Mouse (Mus musculus) CD4-positive, CD25-positive, alpha-beta regulatory T cell, adult 4 months (primary cell): ENCODE data around the gene Gmcl1. TPM values are rescaled to one million over a fixed set of nuclear protein-coding genes. Genes with fewer than 3 reads are reported as not detected.
A peak's percentile ranks its signal among the peaks of the same experiment; 100 is the strongest.

ENCODE experiments used
- ATAC-seq: one replicate; pipeline ENCODE4 v1.8.0; 2017
- polyA plus RNA-seq, 2 experiments: library from polyadenylated mRNA; unstranded; fragments of 100-300 nt; shearing (Covaris generic); gene quantifications; one replicate each; pipeline ENCODE4 v1.2.1; 2017

Gmcl1 gene
- 10 to 100 TPM; 10.7 to 15.5 TPM for polyA plus RNA-seq

DNA sequence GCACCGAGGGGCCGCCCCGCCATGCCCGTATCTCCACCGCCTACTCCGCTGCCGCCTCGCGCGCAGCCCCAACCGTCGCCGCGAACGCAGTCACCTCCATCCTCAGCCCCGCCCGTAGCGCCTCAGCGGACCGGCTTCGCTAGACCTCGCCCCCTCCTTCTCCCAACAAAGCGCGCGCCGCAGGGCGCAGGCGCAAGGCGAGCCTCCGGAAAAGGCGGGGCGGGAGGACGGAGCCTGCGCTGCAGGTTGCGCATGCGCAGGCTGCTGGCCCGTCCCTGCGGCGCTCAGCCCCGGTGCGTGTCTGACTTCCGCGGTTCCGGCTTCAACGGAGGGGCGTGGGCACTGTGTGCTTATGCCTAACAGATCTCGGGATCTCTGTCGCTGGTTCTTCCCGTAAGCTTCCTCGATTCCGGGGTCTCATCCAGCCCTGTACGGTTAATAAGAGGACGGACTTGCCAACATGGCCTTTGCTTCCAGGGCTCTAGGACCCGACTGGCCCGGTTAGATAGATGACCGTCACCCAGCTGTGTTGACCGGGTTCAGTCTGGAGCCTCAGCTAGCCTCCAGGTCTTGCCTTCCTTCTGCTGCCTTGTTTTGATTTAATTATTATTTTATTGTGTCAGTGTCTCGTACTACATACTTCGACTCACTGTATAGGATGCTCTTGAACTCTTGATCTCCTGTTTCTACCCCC is at the start of gene Gmcl1:
Gmcl1 (minus strand) TSS at position 201 of the 694 bp plus-strand sequence.
- peak; percentile 95 for ATAC-seq

DNA sequence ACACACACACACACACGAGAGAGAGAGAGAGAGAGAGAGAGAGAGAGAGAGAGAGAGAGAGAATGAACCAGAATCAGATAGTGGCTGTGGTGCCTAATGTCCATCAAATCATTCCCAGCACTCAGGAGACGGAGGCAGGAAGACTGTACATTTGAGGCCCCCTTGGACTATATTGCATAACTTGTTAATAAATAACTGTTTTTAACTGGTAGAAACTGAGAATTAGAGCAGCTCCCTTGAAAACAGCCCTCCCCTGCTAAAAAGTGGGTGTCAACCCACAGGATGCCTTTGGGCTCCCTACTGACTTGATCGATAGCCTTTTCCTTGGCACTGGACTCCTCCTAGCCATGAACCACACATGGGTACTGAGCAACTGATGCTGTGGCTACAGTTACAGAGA is 49.2 kb upstream of the Gmcl1 start:
- ATAC-seq: no peak

DNA sequence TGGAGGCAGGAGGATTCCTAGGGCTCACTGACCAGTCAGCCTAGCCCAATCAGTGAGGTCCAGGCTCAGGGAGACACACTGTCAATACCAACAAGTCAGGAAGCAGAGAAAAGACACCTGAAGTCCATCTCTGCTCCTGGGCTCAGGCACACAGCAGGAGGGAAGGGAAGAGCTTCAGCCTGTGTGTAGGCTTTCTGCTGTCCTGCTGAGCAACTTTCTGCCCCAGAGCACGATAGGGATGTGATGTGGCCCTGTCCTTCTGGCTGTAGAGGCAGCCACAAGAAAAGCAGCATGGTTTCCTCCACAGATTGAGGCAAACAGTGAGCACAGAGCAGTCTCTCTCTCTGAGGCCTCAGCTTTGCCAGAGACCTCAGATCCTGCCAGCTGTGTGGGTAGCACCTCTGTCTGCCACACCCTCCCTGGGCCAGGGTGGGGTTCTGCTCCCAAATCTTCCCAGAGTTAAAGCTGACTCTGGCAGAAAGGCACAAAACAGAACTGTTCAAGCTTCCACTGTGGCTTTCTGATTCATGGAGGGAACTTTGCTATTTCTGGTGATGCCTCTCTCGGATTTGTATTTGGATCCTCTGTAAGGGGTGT is 48.3 kb upstream of the Gmcl1 start:
- ATAC-seq: no peak

DNA sequence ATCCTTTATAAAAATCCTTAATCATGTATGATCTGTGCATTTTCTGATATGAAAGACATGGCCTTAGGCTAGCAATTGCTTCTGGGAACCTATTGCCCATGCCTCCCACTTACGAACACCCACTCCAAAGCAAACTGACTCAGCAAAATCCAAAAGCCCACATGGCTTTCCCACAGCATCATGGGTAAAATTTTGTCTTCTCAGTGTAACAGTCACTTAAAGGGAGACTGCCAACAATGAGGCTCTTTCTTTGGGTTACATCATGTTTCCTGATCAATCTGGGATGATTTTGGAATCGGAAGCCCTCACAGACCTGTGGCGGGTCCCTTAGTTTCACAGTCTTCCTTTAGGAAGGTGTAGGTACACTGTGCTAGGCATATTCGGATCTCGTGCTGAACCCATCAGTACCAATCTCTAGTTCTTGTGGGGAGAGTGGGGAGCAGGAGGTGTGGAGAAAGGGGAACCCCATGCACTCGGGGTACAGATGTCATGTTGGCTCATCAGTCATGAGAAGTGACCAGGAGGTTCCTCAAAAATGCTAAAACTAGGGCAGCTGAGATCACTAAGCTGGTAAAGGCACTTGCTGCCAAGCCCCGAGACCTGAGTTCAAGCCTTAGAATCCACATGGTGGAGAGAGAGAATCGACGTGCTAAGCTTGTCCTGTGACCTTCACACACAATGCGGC is 45.9 kb upstream of the Gmcl1 start:
- no peak for ATAC-seq

DNA sequence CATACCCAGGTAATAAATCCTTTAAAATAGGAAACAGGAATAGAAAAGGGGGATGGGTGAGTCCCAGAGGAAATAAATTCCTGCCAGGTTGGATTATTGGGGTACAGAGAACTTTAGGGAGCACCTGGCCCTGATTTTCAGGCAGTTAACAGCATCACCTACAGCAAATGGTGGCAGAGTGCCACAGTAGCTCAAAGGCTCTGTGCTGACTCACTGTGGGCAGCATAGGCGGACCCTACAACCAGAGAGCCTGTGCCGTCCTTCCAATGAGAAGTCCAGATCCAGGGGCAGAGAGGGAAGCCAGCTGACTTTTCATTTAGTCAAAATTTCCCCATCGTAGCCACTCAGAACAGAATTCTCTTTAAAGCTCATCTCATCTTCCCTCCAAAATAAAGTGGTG is 44.0 kb upstream of the Gmcl1 start:
- ATAC-seq: no peak

DNA sequence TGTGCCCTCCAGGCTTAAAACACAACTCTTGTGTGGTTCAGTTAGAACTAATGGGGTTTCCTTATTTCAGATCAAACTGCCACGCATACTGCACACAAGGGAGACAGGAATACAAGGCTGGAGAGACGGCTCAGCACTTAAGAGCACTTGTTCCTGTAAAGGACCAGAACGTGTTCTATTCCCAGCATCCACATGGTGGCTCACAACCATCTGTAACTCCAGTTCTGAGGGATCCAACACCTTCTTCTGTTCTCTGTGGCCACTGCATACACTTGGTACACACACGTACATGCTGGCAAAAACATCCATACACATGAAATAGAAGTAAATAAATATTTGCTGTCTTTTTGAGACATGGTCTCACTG is 43.5 kb upstream of the Gmcl1 start:
- no peak for ATAC-seq

DNA sequence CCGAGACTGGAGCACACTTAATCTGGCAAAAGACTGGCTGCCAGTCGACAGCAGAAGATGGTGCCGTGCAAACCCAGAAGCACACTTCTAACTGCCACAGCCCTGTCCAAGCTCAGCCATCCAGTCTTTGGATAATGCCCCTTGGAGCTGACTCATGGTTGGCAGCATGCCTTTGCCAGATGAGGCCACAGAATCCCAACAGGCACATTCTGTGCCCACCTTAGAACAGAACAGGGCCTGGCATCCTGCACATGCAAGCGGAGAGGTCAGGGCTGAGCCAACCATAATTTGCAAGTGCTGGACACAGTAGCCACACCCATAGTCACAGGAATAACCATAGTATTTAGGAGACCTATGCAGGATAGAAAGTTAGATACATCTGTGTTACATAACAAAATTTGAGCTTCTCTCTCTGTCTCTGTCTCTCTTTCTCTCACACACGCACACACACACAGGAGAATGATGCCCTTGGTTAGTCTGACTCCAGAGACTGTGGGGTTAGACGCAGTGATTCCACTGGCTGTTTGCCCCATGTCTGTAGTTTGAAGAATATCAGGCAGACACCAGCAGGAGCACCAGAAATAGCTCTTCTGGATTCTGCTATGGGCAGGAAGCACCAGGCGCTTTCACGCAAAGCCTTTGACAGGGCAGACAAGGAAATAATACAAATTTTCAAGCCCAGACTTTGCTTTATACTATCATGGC is 43.0 kb upstream of the Gmcl1 start:
- no peak for ATAC-seq

DNA sequence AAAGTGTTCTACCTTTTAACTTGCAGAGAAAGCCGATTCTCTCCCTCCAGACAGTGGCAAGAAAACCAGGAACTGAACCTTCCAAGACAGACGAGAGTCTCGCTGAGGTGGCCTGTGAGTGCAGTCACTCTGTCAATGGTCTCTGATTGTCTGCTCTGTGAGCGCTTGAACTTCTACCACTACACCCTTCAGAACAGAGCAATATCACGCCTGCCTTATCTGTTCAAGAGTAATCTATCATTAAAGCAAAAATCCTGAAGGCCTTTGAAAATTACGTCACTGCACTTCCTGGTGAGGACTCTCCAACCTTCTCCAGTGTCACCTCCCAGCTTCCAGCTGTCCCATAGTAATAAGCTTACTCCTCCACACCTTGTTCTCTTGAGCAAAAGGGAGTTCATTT is 41.8 kb upstream of the Gmcl1 start:
- ATAC-seq: no peak

DNA sequence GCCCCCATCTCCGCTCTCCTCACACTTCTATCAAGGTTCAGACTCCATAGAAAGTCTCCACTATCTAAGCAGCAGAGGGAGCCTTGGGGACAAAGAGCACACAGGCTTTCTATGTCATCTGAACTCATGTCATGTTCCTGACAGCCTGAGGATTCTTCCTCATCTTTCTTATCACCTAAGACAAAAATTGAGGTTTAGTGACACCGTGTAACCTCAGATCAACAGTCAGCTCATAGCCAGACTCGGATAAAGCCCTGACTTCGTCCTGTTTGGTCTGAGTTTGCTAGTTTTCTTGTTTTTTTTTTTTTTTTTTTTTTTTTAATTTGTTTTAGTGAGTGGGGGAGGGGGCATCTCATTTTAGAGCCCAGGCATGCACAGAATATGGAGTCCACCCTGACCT is 40.6 kb upstream of the Gmcl1 start:
- no peak for ATAC-seq

DNA sequence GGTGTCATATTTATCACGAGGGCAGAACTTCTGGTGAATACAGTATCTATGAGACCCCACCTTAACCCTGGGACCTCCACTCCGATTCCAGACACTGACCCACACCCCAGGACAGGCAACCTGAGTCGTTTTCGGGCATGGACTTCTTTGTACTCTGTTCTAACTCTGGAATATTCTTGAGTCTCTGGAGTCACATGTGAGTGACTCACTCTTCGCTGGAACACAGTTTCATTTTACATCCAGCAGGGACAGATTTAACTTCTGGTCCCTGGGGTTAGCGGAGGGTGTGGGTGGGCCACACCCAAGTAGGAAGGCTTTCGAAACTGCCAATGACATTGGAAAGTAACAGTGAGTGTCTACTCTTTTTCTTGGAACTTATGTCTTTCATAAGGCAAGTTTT is 39.4 kb upstream of the Gmcl1 start:
- ATAC-seq: no peak

DNA sequence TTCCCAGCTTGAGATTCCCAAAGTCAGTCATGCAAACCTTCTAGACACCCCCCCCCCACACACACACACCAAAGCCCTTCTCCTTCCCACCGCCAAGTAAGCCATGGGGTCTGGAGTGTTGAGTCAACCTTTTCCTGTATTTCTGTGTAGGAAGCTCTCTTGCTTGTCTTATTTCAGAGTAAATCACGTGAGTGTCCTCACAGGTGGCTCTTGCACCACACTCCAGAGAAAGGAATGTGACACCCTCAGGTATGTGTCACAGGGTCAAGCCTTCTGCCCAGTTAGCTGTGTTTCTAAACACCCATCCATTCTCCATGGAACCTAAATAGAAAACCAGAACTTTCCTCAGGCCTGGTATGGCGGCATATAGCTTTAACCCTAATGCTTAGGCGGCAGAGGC is 35.8 kb upstream of the Gmcl1 start:
- no peak for ATAC-seq

DNA sequence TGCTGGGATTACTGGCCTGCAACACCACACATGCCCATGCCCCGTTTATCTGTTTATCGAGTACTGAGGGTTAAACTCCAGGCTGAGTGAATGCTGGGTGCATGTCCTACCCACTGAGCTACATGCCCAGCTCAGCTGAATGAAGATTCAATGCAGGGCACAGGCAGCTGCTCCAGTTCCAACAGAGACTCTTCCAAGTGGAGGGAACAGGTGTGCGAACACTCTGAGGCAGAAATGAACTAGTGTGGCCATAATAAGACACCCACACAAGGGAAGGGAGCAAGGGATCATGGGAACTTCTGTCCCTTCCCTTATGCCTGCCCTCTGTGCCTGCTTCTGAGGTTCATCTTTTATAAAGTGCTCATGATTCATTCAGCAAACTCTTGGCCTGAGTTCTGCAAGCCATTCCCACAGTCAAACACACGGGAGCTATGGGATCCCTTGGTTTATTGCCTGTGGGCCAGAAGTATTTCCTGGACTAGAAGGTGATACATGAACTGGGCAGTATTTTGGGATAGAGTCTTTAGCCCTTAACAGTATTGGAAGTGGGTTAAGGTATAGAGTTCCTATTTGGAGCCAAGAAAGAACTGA is 35.1 kb upstream of the Gmcl1 start:
- ATAC-seq: no peak

DNA sequence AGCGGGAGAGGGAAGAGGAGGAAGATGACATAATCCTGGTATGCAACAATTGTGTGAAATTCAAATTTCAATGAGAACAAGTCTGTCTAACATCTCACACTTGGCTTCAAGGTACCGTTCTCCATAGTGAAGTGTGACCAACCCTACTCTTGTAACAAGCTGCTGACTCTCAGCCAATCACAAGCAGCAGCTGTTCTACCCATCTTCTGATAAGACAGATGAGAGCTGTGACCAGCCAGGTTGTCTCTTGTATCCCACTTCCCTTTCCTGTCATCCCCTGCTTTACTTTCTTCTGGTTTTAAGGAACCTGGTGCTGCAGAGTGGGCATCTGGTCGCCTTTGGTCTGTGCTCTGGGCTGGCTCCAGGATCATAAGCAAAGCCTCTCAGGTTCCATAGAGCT is 34.3 kb upstream of the Gmcl1 start:
- ATAC-seq: no peak

DNA sequence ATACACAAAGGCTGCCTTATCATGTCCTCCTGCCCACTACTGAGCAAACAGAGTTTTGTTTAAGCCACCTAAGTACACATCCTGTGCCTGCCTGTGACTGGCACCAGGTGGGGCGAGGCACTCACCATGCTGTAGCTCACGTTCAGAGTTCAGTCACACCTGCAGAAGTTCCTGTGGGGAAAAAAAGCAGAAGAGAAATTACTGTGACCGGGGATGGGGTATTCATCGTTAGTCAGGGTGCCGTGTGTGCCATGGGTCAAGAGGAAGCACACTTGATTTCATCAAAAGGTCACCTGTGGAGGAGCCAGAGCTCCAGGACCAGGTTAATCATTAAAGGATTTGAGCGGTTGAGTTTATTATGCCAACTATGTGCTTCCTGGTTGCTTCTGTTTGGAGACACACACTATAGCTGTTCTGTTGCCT is 32.5 kb upstream of the Gmcl1 start:
- ATAC-seq: no peak

DNA sequence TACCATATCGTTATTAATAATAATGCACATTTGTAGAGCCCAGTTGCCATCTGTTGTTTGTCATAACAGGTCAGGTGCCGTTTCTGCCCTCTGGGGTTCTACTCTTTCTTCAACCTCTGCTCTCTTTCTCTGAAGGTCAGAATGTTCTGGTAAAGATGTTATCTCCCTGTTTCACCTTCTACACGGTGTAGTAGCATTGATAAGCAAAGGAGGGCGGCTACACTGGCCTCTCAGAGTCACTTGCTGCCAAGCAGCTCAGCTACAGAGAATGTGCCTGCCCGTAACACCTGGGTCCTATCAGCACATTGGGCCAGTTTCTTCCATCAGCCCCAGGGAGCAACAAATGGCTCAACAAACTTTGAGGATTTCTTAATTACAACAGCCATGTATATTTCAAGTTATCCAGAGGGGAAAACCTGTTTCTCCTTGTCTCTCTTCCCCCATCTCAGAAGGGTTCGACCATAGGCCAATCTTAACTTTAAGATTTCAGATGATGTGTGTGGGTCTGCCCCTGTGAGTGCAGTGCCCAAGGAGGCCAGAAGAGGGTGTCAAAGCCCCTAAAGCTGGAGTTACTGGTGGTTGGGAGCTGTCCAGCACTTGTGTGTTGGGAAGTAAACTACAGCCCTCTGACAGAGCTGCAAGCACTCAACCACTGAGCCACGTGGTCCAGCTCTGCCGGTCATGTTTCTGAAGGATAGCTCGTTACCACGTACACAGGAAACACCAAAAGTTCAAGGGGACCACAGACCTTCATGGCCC is 21.1 kb upstream of the Gmcl1 start:
- ATAC-seq: no peak

DNA sequence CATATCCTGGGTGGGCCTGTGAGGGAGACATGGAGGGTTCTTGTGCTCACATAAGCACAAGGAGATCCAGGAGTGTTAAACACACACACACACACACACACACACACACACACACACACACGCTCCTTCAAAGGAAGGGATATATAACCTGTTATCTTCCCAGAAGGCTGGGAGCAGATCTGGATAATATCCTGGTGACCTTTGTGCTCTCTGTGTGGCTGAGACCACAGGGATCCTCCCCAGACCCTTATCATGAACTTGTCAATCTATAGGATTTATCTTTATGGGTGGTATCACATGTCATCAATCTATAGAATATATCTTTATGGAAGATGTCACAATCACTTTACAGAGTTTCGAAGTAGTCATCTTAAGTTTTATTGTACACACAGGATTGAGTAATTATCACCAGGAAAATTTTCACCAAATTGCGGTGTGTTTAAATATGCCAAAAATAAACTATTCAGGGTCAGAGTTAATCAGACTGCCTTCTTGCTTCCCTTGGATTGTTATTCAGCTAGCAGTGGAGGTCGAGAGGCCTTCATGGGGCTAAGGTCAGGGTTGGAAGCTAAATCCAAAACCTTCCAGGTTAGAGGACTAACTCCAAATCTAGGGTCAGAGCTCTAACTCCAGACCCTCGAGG is 19.8 kb upstream of the Gmcl1 start:
- ATAC-seq: no peak

DNA sequence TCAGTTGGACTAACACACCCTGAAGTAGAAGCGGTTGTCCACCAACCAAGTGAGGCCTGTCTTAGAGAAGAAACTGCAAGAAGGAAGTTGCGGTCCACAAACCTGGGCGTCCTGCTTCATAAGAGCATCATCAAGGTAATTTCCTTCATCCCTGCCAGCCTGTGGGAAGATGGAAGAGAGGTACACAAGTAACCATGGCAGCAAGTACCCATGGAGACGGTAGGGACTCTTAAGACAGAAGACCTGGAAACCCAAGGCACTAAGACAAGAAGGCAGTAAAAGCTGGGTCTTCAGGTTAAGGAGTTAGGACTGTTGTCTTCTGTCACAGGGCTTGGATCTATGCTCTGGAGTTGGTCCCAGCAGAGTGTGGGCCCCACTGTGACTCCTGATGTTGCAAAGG is 17.8 kb upstream of the Gmcl1 start:
- no peak for ATAC-seq

DNA sequence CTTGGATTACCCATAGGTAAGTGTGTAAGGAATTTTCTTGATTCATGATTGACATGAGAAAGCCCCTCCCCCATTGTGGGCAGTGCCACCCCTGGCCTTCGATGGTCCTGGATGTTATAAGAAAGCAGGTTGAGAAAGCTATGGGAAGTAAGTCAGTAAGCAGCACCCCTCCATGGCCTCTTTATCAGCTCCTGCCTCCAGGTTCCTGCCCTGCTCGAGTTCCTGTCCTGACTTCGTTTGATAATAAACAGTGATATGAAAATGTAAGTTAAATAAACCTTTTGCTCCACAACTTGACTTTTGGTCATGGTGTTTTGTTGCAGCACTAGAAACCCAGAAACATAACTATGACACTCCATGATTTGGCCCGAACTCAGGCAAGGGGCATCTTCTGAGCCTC is 16.6 kb upstream of the Gmcl1 start:
- no peak for ATAC-seq

DNA sequence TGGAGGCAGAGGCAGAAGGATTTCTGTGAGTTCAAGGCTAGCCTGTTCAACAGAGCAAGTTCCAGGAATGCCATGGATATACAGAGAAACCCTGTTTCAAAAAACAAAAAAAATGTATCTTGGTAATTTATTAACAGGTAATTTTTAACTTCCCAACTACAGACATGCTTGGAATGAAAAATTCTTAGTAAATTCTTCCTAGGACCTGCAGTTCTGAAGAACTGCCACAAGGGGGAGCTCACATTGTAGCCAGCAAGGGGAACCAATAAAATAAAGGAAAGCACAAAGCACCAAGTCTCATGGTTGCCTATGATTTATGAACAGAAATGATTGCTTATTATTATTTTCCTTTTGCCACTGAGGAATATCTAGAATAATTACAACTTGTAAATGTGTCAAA is 14.0 kb upstream of the Gmcl1 start:
- ATAC-seq: no peak

DNA sequence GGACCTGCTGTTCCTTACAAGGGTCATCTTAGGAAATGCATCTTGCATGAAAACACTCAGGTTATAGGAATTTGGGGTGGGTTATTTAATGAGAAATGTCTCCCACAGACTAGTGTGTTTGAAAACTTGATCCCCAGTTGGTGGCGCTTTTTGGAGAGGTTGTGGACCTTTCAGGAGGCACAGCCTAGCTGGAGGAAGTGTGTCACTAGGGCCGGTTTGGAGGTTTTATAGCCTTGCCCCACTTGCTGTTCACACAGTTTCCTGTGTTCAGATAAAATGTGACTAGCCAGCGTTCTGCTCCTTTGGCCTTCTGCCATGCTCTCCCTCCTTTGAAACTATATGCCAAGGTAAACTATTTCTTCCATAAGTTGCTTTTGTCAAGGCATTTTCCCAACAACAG is 7.5 kb upstream of the Gmcl1 start:
- no peak for ATAC-seq

DNA sequence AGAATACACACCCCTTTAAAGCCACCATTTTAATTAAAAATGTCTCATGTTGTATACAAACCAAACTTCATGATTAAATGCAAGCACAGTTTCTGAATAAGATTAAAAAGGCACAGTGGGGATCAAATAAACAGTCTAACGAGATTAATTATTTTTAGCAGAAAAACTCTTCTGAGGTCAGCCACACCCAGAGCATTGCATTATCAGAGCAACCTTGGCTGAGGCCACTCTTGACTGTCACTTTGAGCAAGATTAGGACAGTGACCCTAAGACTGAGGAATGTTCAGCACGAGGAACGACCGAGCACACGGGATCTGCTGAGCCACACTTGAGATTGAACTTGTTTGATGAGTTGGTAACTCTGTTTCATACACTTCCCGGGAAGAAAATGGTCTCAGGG is 3.6 kb upstream of the Gmcl1 start:
- no peak for ATAC-seq

DNA sequence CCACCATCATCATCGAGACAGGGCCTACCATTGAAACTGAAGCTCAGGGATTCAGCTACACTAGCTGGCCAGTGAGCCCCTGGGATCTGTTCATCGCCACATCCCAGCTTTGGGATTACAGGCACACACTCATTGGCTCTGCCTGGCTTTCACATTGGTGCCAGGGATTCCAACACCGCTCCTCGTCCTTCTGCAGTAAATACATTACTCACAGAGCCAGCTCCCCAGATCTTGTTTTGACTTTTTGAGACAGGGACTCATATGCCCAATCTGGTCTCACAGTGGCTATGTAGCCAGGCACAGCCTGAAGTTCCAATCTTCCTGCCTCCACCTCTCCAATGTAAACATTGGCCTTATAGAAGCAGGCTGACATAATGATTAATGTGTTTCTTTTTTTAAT is 3.1 kb upstream of the Gmcl1 start:
- no peak for ATAC-seq
